Mouse (Mus musculus) megakaryocyte-erythroid progenitor cell, adult 5-6 weeks (primary cell): ENCODE measurements around the gene Cad. TPM values are rescaled to one million over a fixed set of nuclear protein-coding genes. Genes with fewer than 3 reads are reported as not detected.

Source experiments
- ATAC-seq: replicated peaks from 2 replicates; pipeline ENCODE4 v1.8.0; 2016; ENCODE audit warnings: mild to moderate bottlenecking, inconsistent platforms; ENCODE audit not compliant: severe bottlenecking, poor library complexity, low FRiP score, low TSS enrichment
- total RNA-seq, 2 experiments: library from RNA; stranded (forward) in 1 of 2; stranded (reverse) in 1 of 2; fragments of 200-1000, 215-1000 nt in 1 of 2; fragments of >200 nt in 1 of 2; fragmentation: Nextera tagmentation in 1 of 2; gene quantifications; 2 replicates each; pipeline ENCODE4 v1.2.3; 2014 to 2017

The Cad gene
- total RNA-seq, 2 experiments from 2014 or later: 65.0 to 124 TPM

GRCm38 (mm10) chr5:31055216-31056140 lies 898 bp downstream of the Cad start:
- 0 out of 2 replicates have a peak, but pooled peaks have one; percentile 35 for ATAC-seq

- no peak for ATAC-seq
Observed at GRCm38 (mm10) chr5:31069810-31070209, 15.2 kb downstream of the Cad start.

GRCm38 (mm10) chr5:31071059-31071458 lies 16.5 kb downstream of the Cad start:
- ATAC-seq: no peak

GRCm38 (mm10) chr5:31071821-31072220 lies 17.2 kb downstream of the Cad start:
- ATAC-seq: no peak

- ATAC-seq: no peak
Observed at GRCm38 (mm10) chr5:31073176-31073575, 18.6 kb downstream of the Cad start.

GRCm38 (mm10) chr5:31076346-31076745 lies 21.8 kb downstream of the Cad start:
- ATAC-seq: no peak

GRCm38 (mm10) chr5:31080059-31080794 lies 25.6 kb downstream of the Cad start:
- no peak for ATAC-seq

- no peak for ATAC-seq
Observed at GRCm38 (mm10) chr5:31080795-31081164, 26.2 kb downstream of the Cad start.

GRCm38 (mm10) chr5:31081386-31081785 lies 26.8 kb downstream of the Cad start:
- peak; percentile 73 for ATAC-seq

GRCm38 (mm10) chr5:31082355-31082754 lies 27.8 kb downstream of the Cad start:
- ATAC-seq: peak; percentile 81

GRCm38 (mm10) chr5:31082935-31083625 lies 28.5 kb downstream of the Cad start:
- ATAC-seq: no peak

- no peak for ATAC-seq
Observed at GRCm38 (mm10) chr5:31083949-31084348, 29.4 kb downstream of the Cad start.

GRCm38 (mm10) chr5:31086606-31087005 lies 32.0 kb downstream of the Cad start:
- ATAC-seq: no peak

GRCm38 (mm10) chr5:31087131-31087530 lies 32.6 kb downstream of the Cad start:
- ATAC-seq: no peak

GRCm38 (mm10) chr5:31092231-31092975 lies 37.8 kb downstream of the Cad start:
- ATAC-seq: no peak

GRCm38 (mm10) chr5:31093151-31094041 lies 38.8 kb downstream of the Cad start:
- peak; percentile 32; the same call in 1 of the 2 replicates for ATAC-seq

GRCm38 (mm10) chr5:31094100-31094798 lies 39.7 kb downstream of the Cad start:
- no peak for ATAC-seq
